In genomic region chr1:132930291-132930690, GRCm38 (mm10) we compare ENCODE assay signal across 25 mouse cellular contexts. TPM values are rescaled to one million over a fixed set of nuclear protein-coding genes. Genes with fewer than 3 reads are reported as not detected.
DNase-seq lines count a peak whose midpoint lies in the region; ATAC-seq and TF ChIP-seq lines count a peak whose summit lies in the region.
"Had no signal": no experiment of that assay in that cellular context is flagged by ENCODE, and none has a peak within 500 bp of the region (broad histone marks: within the 10 kb centered on the region; RNA-seq: fewer than 3 reads in every experiment).

No protein-coding gene starts in this region.

- H3K27ac ChIP-seq in forebrain, embryonic 15.5 days (replicated peaks) = no peak overlapping the region
- H3K27ac ChIP-seq in forebrain, embryonic 12.5 days = no peak overlapping the region
- 0 out of 2 replicates have a peak overlapping the region, but pooled peaks have one; percentile 4 for H3K27ac ChIP-seq in hindbrain, embryonic 13.5 days
- H3K27ac ChIP-seq in hindbrain, embryonic 11.5 days (ENCODE audit: low read depth, low read length) = no peak overlapping the region
- H3K27ac ChIP-seq: embryonic facial prominence, embryonic 13.5 days; embryonic facial prominence, embryonic 15.5 days; forebrain, embryonic 10.5 days had no signal

- no peaks in the 10 kb centered on the region for H3K27me3 ChIP-seq in forebrain, embryonic 15.5 days
- H3K27me3 ChIP-seq in forebrain, embryonic 12.5 days = 0 out of 2 replicates have a peak, but pooled peaks cover 3% of the 10 kb centered on the region
- H3K27me3 ChIP-seq in hindbrain, embryonic 13.5 days = no peaks in the 10 kb centered on the region
- no peaks in the 10 kb centered on the region for H3K27me3 ChIP-seq in hindbrain, embryonic 11.5 days (ENCODE audit: control insufficient read depth, insufficient read depth, low read length)
- H3K27me3 ChIP-seq: embryonic facial prominence, embryonic 15.5 days had no signal

- intact Hi-C loops in left cerebral cortex, postnatal 4 days (cut with DNase I) = no loop called here
- intact Hi-C loops in left cerebral cortex, postnatal 10 days (cut with DNase I) = no loop called here

- no peak for TF ChIP-seq POLR2A in brain, embryonic 14.5 days (IDR thresholded peaks at IDR 0.05; ENCODE audit: borderline replicate concordance, extremely low read depth, insufficient read depth, insufficient read length, poor library complexity, severe bottlenecking)

- peaks cover 20% of the 10 kb centered on the region; the same call in 1 of the 2 replicates for H3K4me1 ChIP-seq in forebrain, embryonic 15.5 days
- peaks cover 16% of the 10 kb centered on the region for H3K4me1 ChIP-seq in forebrain, embryonic 12.5 days
- peaks cover 36% of the 10 kb centered on the region for H3K4me1 ChIP-seq in hindbrain, embryonic 13.5 days (replicated peaks)
- no peaks in the 10 kb centered on the region for H3K4me1 ChIP-seq in hindbrain, embryonic 11.5 days (replicated peaks; ENCODE audit: control insufficient read depth, insufficient read depth, low read length)
- H3K4me1 ChIP-seq: embryonic facial prominence, embryonic 15.5 days had no signal

- H3K4me3 ChIP-seq in forebrain, embryonic 15.5 days = no peak overlapping the region
- H3K4me3 ChIP-seq in forebrain, embryonic 12.5 days (replicated peaks) = no peak overlapping the region
- no peak overlapping the region for H3K4me3 ChIP-seq in hindbrain, embryonic 13.5 days
- H3K4me3 ChIP-seq in hindbrain, embryonic 11.5 days (ENCODE audit: low read depth, low read length) = no peak overlapping the region
- H3K4me3 ChIP-seq: embryonic facial prominence, embryonic 13.5 days; embryonic facial prominence, embryonic 15.5 days; erythroblast, embryonic 14.5 days; forebrain, embryonic 10.5 days had no signal

- no peak overlapping the region for H3K9ac ChIP-seq in forebrain, embryonic 15.5 days (replicated peaks)
- H3K9ac ChIP-seq in forebrain, embryonic 12.5 days = no peak overlapping the region
- H3K9ac ChIP-seq in hindbrain, embryonic 13.5 days = no peak overlapping the region
- H3K9ac ChIP-seq in hindbrain, embryonic 11.5 days (ENCODE audit: low read depth, low read length) = no peak overlapping the region
- H3K9ac ChIP-seq: embryonic facial prominence, embryonic 13.5 days; embryonic facial prominence, embryonic 15.5 days had no signal

- H3K9me3 ChIP-seq in forebrain, embryonic 15.5 days = no peaks in the 10 kb centered on the region
- H3K9me3 ChIP-seq in forebrain, embryonic 12.5 days = no peaks in the 10 kb centered on the region
- no peaks in the 10 kb centered on the region for H3K9me3 ChIP-seq in hindbrain, embryonic 13.5 days
- H3K9me3 ChIP-seq in hindbrain, embryonic 11.5 days (ENCODE audit: control insufficient read depth, low read length) = no peaks in the 10 kb centered on the region
- H3K9me3 ChIP-seq: embryonic facial prominence, embryonic 13.5 days; embryonic facial prominence, embryonic 15.5 days; forebrain, embryonic 10.5 days had no signal

- 55% methylated on average over 4 of the region's 4 CpGs for WGBS in forebrain, embryonic 15.5 days
- 68% methylated on average over 4 of the region's 4 CpGs for WGBS in forebrain, embryonic 12.5 days
- 73% methylated on average over 4 of the region's 4 CpGs for WGBS in hindbrain, embryonic 13.5 days
- 87% methylated on average over 4 of the region's 4 CpGs for WGBS in hindbrain, embryonic 11.5 days

- TF ChIP-seq CTCF in brain, embryonic 14.5 days (IDR thresholded peaks at IDR 0.05; ENCODE audit: borderline replicate concordance, extremely low read depth, insufficient read depth, insufficient read length) = no peak

- ATAC-seq in forebrain, embryonic 15.5 days (replicated peaks) = 0 out of 2 replicates have a peak, but pooled peaks have one; percentile 15
- no peak for ATAC-seq in forebrain, embryonic 12.5 days (ENCODE audit: low FRiP score)
- ATAC-seq in hindbrain, embryonic 13.5 days (ENCODE audit: low FRiP score) = no peak
- ATAC-seq in hindbrain, embryonic 11.5 days (ENCODE audit: low FRiP score) = no peak
- ATAC-seq: activated CD4-positive, CD25-positive, alpha-beta regulatory T cell, adult 4 months; forebrain, embryonic 14.5 days; Patski had no signal

- DNase-seq in hindbrain, embryonic 11.5 days (ENCODE audit: low spot score) = no peak
- DNase-seq in left cerebral cortex, postnatal 4 days = peak; percentile 17
- DNase-seq in left cerebral cortex, postnatal 10 days (ENCODE audit: extremely low spot score in 1 of 2, low spot score in 2 of 2) = no peak
- peak; percentile 62 for DNase-seq in brain, embryonic 14.5 days (ENCODE audit: low read depth)
- DNase-seq in adipocyte (ENCODE audit: low spot score) = no peak
- DNase-seq: adrenal gland, adult 2 months; adrenal gland, postnatal 10 days; adrenal gland, postnatal 36 days; cerebellum, adult 11 months; cerebellum, adult 18-20 months; cerebellum, adult 8-10 months; cerebellum, postnatal 36 days; embryo, embryonic 11 days had no signal

- H3K4me2 ChIP-seq in forebrain, embryonic 15.5 days (replicated peaks) = no peak overlapping the region
- H3K4me2 ChIP-seq in forebrain, embryonic 12.5 days = no peak overlapping the region
- H3K4me2 ChIP-seq in hindbrain, embryonic 13.5 days = no peak overlapping the region
- H3K4me2 ChIP-seq in hindbrain, embryonic 11.5 days (replicated peaks; ENCODE audit: low read depth, low read length) = no peak overlapping the region
- H3K4me2 ChIP-seq: embryonic facial prominence, embryonic 13.5 days; embryonic facial prominence, embryonic 15.5 days had no signal

- no peaks in the 10 kb centered on the region for H3K36me3 ChIP-seq in forebrain, embryonic 15.5 days
- H3K36me3 ChIP-seq in forebrain, embryonic 12.5 days (replicated peaks) = no peaks in the 10 kb centered on the region
- no peaks in the 10 kb centered on the region for H3K36me3 ChIP-seq in hindbrain, embryonic 13.5 days
- H3K36me3 ChIP-seq in hindbrain, embryonic 11.5 days (ENCODE audit: control insufficient read depth, insufficient read depth, low read length) = no peaks in the 10 kb centered on the region
- H3K36me3 ChIP-seq: embryonic facial prominence, embryonic 13.5 days; embryonic facial prominence, embryonic 15.5 days; forebrain, embryonic 10.5 days had no signal

RNA-seq across cellular contexts. Expression of gene Lrrn2, which starts 50.2 kb away (rescaled TPM):
- 47.8 and 50.3 TPM in 2 replicates for polyA plus RNA-seq in forebrain, embryonic 15.5 days (2015; fragmentation: Nextera tagmentation; extraction: Ambion mirVana)
- 17.9 and 19.8 TPM in 2 replicates for polyA plus RNA-seq in forebrain, embryonic 12.5 days (2016; fragmentation: Nextera tagmentation; extraction: Ambion mirVana)
- 27.2 and 28.5 TPM in 2 replicates for polyA plus RNA-seq in hindbrain, embryonic 13.5 days (2015; fragmentation: Nextera tagmentation; extraction: Ambion mirVana)
- 6.2 and 7.2 TPM in 2 replicates for polyA plus RNA-seq in hindbrain, embryonic 11.5 days (2014; fragmentation: Nextera tagmentation; extraction: Ambion mirVana)
- 100 to 1,000 TPM; 101 to 117 TPM for total RNA-seq in left cerebral cortex, postnatal 4 days (2021)
- total RNA-seq in left cerebral cortex, postnatal 10 days (2021) = 100 to 1,000 TPM; 106 to 111 TPM
- 43.4 and 54.4 TPM in 2 replicates for polyA plus RNA-seq in brain, embryonic 14.5 days (2012; rRNA removed)
- total RNA-seq: common myeloid progenitor, adult 5-6 weeks; MEL had no signal
- polyA plus RNA-seq: activated CD4-positive, CD25-positive, alpha-beta regulatory T cell, adult 4 months; erythroblast, embryonic 14.5 days; Patski had no signal

Comparison
In these comparisons a context has a peak if more than half of its experiments do, and no peak if none do; other contexts are left out.
1. DNase-seq: peak in left cerebral cortex, postnatal 4 days (single experiment) and brain, embryonic 14.5 days (single experiment); none in hindbrain, embryonic 11.5 days (single experiment), left cerebral cortex, postnatal 10 days (0 of 2) and adipocyte (single experiment).